Mouse (Mus musculus) liver, postnatal 0 days (tissue): ENCODE measurements around the gene Klhl26. TPM values are rescaled to one million over a fixed set of nuclear protein-coding genes. Genes with fewer than 3 reads are reported as not detected.

Experiments
- ATAC-seq: fragments of 200-750 bp; cut with Nextera tagmentation; 2 replicates; pipeline ENCODE4 v1.8.0; 2017; ENCODE audit warnings: mild to moderate bottlenecking, moderate library complexity
- DNase-seq: peaks from one replicate; pipeline ENCODE4 v3.0.0-alpha.2; 2016
- H3K27ac ChIP-seq: fragments of 300-500 bp; sonication (generic); 2 replicates; pipeline ENCODE4 v1.5.1; 2014; ENCODE audit warnings: antibody characterized with exemption, moderate library complexity, mild to moderate bottlenecking, low read depth
- H3K27me3 ChIP-seq: fragments of 300-500 bp; sonication (generic); 2 replicates; pipeline ENCODE4 v1.6.1; 2014; ENCODE audit warnings: low read length, control low read depth, mixed read lengths; ENCODE audit not compliant: insufficient read depth
- H3K36me3 ChIP-seq: fragments of 300-500 bp; sonication (generic); replicated peaks from 2 replicates; pipeline ENCODE4 v1.6.1; 2014; ENCODE audit warnings: mild to moderate bottlenecking, control low read depth, low read length, moderate library complexity, mixed read lengths; ENCODE audit not compliant: insufficient read depth
- H3K4me1 ChIP-seq: fragments of 300-500 bp; sonication (generic); 2 replicates; pipeline ENCODE4 v1.6.1; 2014; ENCODE audit warnings: antibody characterized with exemption, mild to moderate bottlenecking, control low read depth; ENCODE audit not compliant: insufficient read depth
- H3K4me2 ChIP-seq: fragments of 300-500 bp; sonication (generic); 2 replicates; pipeline ENCODE4 v1.6.1; 2014; ENCODE audit warnings: low read depth, mild to moderate bottlenecking, low read length, moderate library complexity, mixed read lengths
- H3K4me3 ChIP-seq: fragments of 300-500 bp; sonication (generic); 2 replicates; pipeline ENCODE4 v1.5.1; 2014; ENCODE audit warnings: low read depth, low read length
- H3K9ac ChIP-seq: fragments of 300-500 bp; sonication (generic); replicated peaks from 2 replicates; pipeline ENCODE4 v1.6.1; 2014; ENCODE audit warnings: mild to moderate bottlenecking, moderate library complexity
- H3K9me3 ChIP-seq: fragments of 300-500 bp; sonication (generic); 2 replicates; pipeline ENCODE4 v1.6.1; 2016; ENCODE audit warnings: mild to moderate bottlenecking, control low read depth, low read length, mixed read lengths
- CTCF ChIP-seq: sonication (generic); IDR thresholded peaks from 2 replicates; pipeline ENCODE4 v1.5.1; 2016; ENCODE audit warnings: antibody characterized with exemption, low read depth
- EP300 ChIP-seq: IDR thresholded peaks from 2 replicates; pipeline ENCODE4 v1.6.1; 2016; ENCODE audit warnings: antibody characterized with exemption, low read depth, mild to moderate bottlenecking
- WGBS: fragments of 180-500 bp; shearing (Covaris S2); extraction: QIAGEN DNeasy Blood & Tissue Kit; methylation state at CpG from one replicate; pipeline ENCODE4 v1.1.7; 2014; ENCODE audit not compliant: insufficient replicate concordance; 5-methylcytosine and 5-hydroxymethylcytosine counted together
- polyA plus RNA-seq: library from polyadenylated mRNA; unstranded; fragments of >200 nt; fragmentation: Nextera tagmentation; extraction: Ambion mirVana; gene quantifications from 2 replicates; pipeline ENCODE4 v1.2.1, GENCODE M21; 2015

Gene Klhl26
- 4.2 and 5.4 TPM in 2 replicates for polyA plus RNA-seq

GRCm38 (mm10) chr8:70476333-70477268 lies at the start of gene Klhl26:
Klhl26 (minus strand) TSS chr8:70476968.
- Histone ChIP-seq H3K9me3 (no peaks in the 10 kb centered on the region), H3K4me3 (peak within 1 kb of the TSS; percentile 76), H3K4me1 (peaks cover 18% of the 10 kb centered on the region), H3K27ac (peak within 1 kb of the TSS; percentile 90), H3K36me3 (no peaks in the 10 kb centered on the region), H3K27me3 (peaks cover 6% of the 10 kb centered on the region; the same call in 1 of the 2 replicates), H3K4me2 (peak within 1 kb of the TSS; percentile 94), H3K9ac (peak within 1 kb of the TSS; percentile 92)
- peak; percentile 99 for DNase-seq
- no peak for TF ChIP-seq EP300
- no peak for TF ChIP-seq CTCF
- ATAC-seq: peak; percentile 96
- WGBS: under 1% methylated on average over 53 of the region's 53 CpGs

GRCm38 (mm10) chr8:70522592-70523403 lies 46.0 kb upstream of the Klhl26 start:
- DNase-seq: peak; percentile 97
- ATAC-seq: peak; percentile 89
- Histone ChIP-seq H3K36me3 (peaks cover 14% of the 10 kb centered on the region; the same call in 1 of the 2 replicates), H3K9ac (peak overlapping the region; percentile 80), H3K4me3 (peak overlapping the region; percentile 63), H3K27ac (peak overlapping the region; percentile 89), H3K9me3 (no peaks in the 10 kb centered on the region), H3K4me1 (peaks cover 29% of the 10 kb centered on the region), H3K4me2 (peak overlapping the region; percentile 88), H3K27me3 (no peaks in the 10 kb centered on the region)
- WGBS: 1% methylated on average over 51 of the region's 51 CpGs
- TF ChIP-seq EP300: peak; percentile 79
- TF ChIP-seq CTCF: peak; percentile 94

- H3K4me1 ChIP-seq: peaks cover 19% of the 10 kb centered on the region
- no peaks in the 10 kb centered on the region for H3K27me3 ChIP-seq
- H3K9ac ChIP-seq: no peak overlapping the region
- peaks cover 25% of the 10 kb centered on the region for H3K36me3 ChIP-seq
- H3K4me2 ChIP-seq: no peak overlapping the region
- H3K4me3 ChIP-seq: no peak overlapping the region
- no peak for TF ChIP-seq EP300
- TF ChIP-seq CTCF: no peak
- 53% methylated on average over 2 of the region's 2 CpGs for WGBS
- no peak overlapping the region for H3K27ac ChIP-seq
- no peak for DNase-seq
- H3K9me3 ChIP-seq: no peaks in the 10 kb centered on the region
- no peak for ATAC-seq
Measured at GRCm38 (mm10) chr8:70519606-70520005, 42.8 kb upstream of the Klhl26 start.

DNA sequence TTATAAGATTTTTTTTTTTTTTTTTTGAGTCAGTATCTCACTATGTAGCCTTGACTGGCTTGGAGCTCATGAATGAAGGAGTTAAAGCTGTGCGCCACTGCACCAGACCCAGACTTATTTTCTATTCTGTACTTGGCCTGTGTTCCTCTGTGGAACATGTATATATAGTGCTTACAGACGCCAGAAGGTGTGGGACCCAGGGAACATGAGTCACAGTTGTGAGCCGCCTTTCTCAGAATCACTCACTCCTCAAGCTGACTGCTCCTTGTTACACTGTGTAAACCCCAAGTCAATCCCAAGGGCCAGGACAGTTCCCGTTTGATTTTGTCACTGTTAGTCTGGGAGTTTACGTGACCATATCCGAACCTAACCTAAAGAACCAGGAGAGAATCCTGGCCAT lies 42.3 kb upstream of the Klhl26 start:
- no peaks in the 10 kb centered on the region for H3K27me3 ChIP-seq
- peaks cover 25% of the 10 kb centered on the region for H3K36me3 ChIP-seq
- no peak overlapping the region for H3K4me2 ChIP-seq
- peaks cover 19% of the 10 kb centered on the region for H3K4me1 ChIP-seq
- no peak for TF ChIP-seq EP300
- TF ChIP-seq CTCF: no peak
- H3K4me3 ChIP-seq: no peak overlapping the region
- no peaks in the 10 kb centered on the region for H3K9me3 ChIP-seq
- 86% methylated on average over 6 of the region's 6 CpGs for WGBS
- no peak for ATAC-seq
- no peak for DNase-seq
- no peak overlapping the region for H3K9ac ChIP-seq
- no peak overlapping the region for H3K27ac ChIP-seq

DNA sequence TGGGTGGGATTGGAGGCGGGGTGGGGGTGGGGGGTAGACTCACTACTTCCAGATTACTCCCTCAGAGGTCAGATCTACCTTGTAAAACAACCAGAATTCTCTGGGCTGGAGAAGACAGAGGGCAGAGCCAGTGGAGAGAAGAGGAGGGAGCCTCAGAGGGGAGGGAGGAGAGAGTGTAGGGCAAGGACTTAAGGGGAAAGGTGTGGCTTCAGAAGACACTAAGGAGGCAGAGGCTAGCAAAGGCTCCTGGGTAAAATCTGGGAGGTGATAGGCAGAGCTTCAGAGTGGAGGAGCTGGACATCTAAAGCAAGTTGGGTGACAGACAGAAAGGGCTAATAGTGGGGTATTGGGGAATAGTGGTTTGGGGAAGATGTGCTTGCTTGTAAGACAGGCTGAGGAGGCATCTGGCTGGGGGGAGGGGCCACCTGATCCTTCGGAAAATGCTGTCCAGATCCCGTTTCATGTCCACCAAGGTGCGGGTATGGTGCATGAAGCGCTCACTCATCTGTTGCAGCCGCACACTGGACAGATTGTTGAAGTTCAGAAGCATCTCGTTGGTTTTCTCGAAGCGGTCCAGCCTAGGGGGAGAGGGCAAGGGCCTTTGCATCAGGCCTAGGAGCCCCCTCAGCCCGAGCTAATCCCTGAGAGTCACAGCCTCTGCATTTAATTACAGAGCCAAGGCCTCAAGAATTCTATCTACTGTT lies 41.3 kb upstream of the Klhl26 start:
- H3K27me3 ChIP-seq: no peaks in the 10 kb centered on the region
- peaks cover 34% of the 10 kb centered on the region for H3K36me3 ChIP-seq
- H3K4me1 ChIP-seq: peaks cover 12% of the 10 kb centered on the region
- no peak overlapping the region for H3K27ac ChIP-seq
- no peaks in the 10 kb centered on the region for H3K9me3 ChIP-seq
- no peak overlapping the region for H3K4me2 ChIP-seq
- no peak overlapping the region for H3K4me3 ChIP-seq
- no peak for ATAC-seq
- TF ChIP-seq EP300: no peak
- no peak for TF ChIP-seq CTCF
- no peak for DNase-seq
- WGBS: 80% methylated on average over 10 of the region's 10 CpGs
- no peak overlapping the region for H3K9ac ChIP-seq
